Mouse (Mus musculus): ENCODE data around the gene Timmdc1.
A peak's percentile ranks its signal among the peaks of the same experiment; 100 is the strongest.
"Not testable (repeated sequence)": the region's sequence is repeated elsewhere in the genome, so short reads cannot be mapped to it uniquely, and the experiment has no call there.

Timmdc1 gene

DNA sequence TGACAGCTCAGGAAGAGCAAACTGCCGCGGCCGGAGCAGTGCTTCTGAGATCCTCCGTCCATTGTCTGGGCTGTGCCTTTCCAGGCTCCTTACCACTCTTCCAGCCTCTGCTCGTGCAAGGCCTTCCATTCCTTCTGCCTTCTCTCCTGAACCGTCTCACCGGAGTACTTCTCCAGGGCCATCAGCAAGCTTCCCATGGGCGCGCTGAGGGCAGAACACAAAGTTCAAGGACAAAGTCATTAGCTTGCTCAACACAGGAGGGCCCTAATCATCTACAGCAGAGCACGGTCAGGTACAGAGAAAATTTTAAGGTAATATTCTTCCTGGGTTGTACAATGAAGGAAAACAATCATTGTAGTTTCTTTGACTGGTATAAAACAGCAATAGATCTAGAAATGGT, 20.0 kb downstream of the Timmdc1 start:
- DNase-seq (ENCODE audit: extremely low spot score, low spot score) = no peak

DNA sequence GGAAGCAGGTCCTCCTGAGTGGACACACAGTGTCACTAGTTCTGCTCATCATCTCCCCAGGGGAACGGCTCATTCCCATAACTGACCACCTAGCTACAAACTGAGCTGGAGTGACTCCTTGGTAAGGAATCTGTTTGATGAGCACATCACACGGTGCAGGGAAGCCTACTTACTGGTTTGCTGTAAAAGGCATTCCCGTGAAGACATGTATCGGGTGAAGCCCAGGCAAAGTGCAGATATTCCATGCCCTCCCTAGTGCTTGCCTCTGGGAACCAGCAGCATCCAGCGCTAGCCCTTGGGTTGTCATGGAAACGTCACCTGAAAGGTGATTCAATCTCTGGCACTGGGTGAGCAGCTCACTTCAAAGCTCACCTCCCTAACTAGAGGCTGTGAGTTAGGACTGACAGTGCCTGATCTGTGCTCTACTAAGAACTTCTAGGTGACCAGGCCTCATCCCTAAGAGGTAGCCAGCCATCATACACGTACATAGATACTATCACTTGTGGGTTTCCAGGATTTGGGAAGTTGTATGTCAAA, 25.8 kb downstream of the Timmdc1 start:
- DNase-seq (ENCODE audit: extremely low spot score, low spot score) = no peak

DNA sequence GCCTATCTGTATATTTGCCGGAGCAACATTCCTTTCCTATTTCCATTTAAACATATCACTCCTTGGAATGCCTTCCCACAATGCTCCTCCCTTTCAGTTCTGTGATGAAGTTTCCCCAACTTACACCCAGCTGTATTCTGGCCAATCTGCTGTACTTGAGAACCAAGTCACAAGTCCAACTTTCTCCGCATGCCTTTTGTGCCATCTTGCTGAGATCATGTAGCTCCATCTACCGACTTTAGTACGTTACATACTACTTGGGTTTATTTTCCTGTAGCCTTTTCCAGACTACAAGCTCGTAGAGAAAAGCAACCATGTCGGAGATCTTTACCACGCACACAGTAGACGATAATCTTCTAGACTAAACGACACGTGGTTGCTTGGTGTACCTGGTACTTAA, 28.6 kb downstream of the Timmdc1 start:
- no peak for DNase-seq (ENCODE audit: extremely low spot score, low spot score)

DNA sequence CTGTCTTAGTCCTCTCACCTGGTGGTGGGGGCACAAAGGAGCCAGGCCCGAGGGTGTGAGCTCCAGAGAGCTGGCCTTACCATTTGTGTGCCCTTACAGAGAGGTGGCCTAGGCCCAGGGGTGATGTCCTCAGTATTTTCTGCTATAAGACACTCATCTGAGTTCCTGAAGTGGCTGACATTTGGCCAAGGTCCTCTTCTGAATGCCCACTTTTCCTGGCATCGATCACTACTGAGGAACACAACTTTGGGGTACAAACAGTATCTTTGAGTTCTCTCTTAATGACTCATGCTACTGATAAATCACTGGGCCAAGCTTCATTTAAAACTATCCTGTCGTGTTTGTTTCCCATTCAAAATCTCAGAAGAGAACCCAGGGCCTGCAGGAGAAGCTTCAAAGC, 29.9 kb downstream of the Timmdc1 start:
- no peak for DNase-seq (ENCODE audit: extremely low spot score, low spot score)

DNA sequence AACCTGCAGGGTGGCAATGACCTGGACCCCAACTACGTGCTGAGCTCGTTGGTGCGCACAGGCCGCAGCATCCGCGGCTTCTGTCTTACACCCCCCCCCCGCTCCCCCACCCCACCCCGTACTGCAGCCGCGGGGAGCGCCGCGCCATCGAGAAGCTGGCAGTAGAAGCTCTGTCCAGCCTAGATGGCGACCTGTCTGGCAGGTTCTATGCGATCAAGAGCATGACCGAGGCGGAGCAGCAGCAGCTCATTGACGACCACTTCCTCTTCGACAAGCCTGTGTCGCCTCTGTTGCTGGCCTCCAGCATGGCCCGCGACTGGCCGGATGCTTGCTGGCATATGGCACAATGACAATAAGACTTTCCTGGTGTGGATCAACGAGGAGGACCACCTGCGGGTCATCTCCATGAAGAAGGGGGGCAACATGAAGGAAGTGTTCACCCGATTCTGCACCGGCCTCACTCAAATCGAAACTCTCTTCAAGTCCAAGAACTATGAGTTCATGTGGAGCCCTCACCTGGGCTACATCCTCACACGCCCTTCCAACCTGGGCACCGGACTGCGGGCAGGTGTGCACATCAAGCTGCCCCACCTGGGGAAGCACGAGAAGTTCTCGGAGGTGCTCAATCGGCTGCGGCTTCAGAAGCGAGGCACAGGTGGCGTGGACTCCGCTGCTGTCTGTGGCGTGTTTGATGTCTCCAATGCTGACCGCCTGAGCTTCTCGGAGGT, 38.7 kb downstream of the Timmdc1 start:
- peak; percentile 26 for DNase-seq (ENCODE audit: extremely low spot score, low spot score)

DNA sequence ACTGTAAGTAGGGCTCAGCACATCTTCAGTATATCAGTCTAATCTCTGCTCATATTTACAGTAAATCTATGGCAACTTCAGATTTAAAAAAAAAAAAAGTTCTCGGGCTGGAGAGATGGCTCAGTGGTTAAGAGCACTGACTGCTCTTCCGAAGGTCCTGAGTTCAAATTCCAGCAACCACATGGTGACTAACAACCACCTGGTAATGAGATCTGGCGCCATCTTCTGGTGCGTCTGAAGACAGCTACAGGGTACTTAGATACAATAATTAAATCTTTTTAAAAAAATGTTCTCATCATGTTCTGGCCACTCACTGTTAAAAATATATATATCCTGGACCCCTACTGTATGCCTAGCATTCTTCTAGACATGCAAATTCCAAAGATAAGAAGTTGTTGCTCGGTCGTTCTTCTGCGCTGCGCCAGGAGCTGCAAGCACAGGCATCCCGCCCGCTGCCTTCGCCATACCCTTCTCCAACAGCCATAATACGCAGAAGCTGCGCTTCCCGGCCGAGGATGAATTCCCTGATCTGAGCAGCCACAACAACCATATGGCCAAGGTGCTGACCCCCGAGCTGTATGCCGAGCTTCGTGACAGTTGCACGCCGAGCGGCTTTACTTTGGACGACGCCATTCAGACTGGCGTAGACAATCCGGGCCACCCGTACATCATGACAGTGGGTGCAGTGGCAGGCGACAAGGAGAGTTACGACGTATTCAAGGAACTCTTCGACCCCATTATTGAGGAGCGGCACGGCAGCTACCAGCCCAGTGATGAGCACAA, 39.5 kb downstream of the Timmdc1 start:
- peak; percentile 33 for DNase-seq (ENCODE audit: extremely low spot score, low spot score)

DNA sequence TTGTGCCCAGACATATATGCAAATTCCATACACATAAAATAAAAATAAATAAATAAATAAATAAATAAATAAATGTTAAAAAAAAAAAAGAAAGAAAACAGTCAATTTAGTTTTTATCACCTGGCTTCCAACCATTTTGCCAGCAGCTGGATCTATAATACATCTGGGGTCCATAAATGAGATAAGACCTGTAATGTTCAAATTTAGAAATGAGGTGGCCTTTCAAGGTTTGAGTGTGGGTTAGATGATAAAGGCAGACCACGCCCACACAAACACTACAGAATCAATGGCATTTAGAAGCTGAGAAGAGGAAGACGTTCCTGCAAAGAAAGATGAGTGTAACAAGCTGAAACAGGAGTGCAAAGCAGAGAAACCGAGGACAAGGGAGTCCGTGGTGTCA, 41.1 kb downstream of the Timmdc1 start:
- DNase-seq (ENCODE audit: extremely low spot score, low spot score) = no peak

DNA sequence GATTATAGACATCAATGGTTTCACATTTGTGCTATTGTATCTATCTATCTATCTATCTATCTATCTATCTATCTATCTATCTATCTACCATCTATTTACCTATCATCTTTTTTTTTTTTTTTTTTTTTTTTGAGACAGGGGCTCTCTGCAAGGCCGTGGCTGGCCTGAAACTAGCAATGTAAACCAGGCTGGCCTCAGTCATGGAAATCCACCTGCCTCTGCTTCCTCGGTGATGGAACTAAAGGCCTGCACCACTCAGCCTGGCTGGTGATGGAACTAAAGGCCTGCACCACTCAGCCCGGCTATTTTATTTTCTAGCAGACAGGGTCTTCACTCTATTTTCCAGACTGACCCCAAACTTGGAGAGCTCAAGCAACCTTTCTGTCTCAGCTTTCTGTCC, 44.2 kb downstream of the Timmdc1 start:
- DNase-seq (ENCODE audit: extremely low spot score, low spot score) = no peak

DNA sequence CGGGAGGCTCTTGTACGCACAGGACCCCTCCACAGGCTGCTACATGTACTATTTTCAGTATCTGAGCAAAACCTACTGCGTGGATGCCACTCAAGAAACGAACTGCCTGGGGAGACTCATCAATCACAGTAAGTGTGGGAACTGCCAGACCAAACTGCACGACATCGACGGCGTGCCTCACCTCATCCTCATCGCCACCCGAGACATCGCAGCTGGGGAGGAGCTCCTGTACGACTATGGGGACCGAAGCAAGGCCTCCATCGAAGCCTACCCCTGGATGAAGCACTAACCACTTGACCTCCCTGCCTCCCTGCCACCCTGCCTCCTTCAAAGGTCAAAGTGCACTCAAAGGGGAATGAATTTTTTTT, 45.2 kb downstream of the Timmdc1 start:
- DNase-seq (ENCODE audit: extremely low spot score, low spot score) = not testable (repeated sequence)

DNA sequence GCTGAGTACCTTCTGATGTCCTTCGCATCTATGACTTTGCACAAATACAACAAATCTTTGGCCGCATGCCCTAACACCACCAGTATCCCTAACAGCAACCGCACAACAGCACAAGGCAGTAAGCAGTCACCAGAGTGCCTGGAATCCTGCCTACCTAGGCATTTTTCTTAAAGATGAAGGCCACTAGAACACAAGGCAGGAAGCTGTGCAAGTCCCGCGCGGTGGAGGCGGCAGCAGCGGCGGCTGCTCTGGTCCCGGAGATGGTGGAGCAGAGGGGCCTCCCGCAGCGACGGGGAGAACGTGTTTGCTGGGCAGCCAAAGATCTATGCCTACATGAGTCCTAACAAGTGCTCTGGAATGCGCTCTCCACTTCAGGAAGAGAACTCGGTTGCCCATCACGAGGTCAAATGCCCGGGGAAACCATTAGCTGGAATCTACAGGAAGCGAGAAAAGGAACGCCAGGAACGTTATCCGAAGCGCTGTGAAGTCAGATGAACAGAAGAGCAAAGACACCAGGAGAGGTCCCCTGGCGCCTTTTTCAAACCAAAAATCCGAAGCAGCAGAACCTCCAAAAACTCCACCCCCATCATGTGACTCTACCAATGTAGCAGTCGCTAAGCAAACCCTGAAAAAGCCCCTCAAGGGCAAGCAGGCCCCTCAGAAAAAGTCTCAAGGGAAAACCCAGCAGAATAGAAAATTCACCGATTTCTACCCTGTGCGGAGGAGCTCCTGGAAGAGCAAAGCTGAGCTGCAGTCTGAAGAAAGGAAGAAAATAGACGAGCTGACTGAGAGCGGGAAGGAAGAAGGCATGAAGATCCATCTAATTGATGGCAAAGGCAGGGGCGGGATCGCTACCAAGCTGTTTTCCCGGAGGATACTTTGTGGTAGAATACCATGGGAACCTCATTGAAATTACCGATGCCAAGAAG, 45.9 kb downstream of the Timmdc1 start:
- DNase-seq (ENCODE audit: extremely low spot score, low spot score) = peak; percentile 65

DNA sequence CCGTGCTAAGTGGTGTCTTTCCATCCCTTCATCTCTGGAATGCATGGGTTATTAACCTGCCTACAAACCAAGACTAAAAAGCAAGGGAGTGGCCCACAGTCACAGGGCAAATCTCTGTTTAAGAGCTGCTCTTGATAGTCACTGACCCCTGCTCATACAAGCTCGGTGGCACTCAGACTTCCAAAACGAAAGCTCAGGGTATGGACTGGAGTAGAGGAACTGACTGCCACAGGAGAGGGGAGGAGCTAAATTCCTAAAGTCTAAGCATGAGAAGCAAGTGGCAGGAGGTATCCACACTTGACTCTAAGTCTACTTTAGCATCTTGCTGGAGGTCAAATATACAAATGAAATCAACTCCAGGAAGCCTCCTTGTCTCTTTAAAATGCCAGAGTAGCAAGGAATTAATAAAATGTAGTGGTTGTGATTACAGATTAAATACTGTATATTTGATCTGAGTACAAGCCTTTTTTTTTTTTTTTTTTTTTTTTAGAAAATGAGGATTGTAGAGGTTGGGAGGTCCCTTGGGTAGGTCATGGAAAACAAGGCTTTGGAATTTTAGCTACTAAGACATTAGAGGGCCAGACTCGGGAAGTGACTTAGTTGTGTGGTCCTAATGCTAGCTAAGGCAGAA, 46.7 kb downstream of the Timmdc1 start:
- DNase-seq (ENCODE audit: extremely low spot score, low spot score) = no peak

DNA sequence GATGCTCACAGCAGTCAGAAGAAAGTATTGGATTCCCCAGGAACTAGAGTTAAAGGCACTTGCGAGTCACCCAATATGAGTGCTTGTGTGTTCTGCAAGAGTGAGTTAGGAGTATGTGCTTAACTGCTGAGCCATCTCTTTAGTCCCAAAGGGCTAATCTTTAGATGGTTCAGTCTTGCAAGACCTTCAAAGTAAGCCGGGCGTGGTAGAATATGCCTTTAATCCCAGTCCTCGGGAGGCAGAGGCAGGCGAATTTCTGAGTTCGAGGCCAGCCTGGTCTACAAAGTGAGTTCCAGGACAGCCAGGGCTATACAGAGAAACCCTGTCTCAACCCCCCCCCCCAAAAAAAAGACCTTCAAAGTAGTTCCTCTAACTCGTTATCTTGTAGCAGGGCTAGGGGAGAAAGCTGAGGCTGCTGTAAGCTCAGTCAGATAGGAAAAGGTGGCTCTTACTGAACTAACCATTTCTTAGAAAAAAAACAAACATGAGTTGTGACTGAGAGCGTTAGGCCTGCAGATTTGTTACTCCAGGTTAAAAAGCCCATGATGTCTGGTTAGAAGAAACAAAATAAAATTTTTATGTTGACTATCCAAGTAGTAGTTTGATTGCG, 47.7 kb downstream of the Timmdc1 start:
- no peak for DNase-seq (ENCODE audit: extremely low spot score, low spot score)

DNA sequence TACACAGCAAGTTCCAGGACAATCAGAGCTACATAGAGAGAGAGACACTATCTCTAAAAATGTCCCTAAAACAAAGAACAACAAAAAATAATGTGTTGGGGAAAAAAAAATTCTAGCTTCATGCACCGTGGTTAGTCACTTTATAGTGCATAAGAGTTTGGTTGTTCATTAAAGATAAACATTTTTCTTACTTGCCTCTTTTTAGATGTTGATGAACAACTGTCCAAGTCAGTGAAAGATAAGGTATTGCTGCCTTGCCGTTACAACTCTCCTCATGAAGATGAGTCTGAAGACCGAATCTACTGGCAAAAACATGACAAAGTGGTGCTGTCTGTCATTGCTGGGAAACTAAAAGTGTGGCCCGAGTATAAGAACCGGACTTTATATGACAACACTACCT, 48.8 kb downstream of the Timmdc1 start:
- DNase-seq (ENCODE audit: extremely low spot score, low spot score) = no peak

DNA sequence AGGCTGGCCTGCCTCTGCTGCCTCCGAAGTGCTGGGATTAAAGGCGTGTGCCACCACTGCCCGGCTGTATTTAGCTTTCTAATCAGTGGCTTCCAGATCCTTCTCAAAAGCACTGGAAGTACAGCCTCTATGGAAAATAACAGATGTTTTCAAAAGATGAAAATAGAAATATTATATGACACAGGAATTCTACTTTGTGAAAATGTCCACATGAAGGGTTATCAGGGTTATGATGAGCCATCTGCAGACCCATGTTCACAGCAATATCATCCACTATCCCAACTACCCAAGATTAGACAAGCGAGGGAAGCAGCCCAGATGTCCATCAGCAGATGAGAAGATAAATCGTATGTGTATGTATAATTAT, 50.0 kb downstream of the Timmdc1 start:
- DNase-seq (ENCODE audit: extremely low spot score, low spot score) = no peak

DNA sequence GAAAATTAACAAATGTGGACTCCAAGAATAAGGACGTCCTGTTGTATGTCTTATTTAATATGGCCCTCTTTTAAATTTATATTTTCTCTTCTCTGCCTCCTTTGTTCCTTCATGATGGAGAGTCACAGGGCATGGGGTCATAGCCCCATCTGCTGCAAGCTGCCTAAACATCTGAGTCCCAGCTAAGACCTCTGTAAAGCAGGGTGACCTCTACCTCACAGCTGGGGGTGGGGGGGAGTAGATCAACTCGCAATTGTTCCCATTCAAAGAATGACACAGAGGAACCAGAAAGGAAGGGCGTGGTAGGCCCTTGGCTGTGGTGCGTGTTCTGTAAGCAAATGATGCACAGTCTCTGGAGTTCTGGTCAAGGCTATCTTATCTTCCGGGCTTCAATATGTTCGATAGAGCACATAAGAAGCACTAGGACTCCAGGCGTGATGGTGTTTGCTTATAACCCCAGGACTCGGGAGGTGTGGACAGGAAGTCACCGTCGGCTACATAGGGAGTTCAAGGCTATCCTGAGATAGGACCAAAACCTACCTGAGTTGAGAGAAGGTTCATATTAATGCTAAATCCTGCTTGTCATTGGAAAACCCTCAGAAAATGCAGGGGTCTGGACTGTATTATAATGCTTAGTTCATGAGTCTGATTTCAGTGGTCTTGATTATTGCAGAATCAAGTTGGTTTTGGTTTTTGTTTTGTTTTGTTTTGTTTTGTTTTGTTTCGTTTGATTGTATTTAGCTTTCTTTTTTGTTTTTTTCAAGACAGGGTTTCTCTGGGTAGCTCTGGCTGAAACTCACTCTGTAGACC, 50.6 kb downstream of the Timmdc1 start:
- peak; percentile 28 for DNase-seq (ENCODE audit: extremely low spot score, low spot score)

DNA sequence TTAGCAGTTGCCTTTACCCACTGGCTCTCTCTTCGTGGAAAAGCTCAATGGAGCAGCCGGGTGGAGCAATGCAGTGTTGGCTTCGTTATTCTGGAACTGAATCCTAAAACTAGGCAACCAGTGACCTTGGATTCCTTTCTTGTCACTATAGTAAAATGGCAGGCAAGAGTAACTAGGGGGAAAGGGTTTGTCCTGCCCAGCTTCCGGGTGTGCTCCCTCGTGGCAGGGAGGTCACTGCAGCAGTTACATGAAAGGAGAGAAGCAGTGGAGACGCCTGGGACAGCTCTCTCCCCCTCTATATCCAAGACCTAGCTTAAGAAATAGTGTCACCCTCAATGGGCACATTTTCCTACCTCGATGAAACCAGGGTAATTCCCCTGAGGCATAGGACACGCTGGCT, 53.0 kb downstream of the Timmdc1 start:
- no peak for DNase-seq (ENCODE audit: extremely low spot score, low spot score)

DNA sequence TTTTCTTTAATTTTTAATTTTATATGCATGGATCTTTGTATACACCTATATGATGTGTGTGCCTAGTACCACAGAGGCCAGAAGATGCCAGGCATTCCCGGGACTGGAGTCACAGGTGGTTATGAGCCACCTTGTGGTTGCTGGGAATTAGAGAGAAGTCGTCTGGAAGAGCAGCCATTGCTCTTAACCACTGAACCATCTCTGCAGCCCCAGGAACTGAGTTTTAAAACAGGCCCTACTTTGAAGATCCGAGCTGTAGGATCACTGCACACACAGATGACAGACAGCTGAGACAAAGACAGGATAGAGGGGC, 53.8 kb downstream of the Timmdc1 start:
- no peak for DNase-seq (ENCODE audit: extremely low spot score, low spot score)

DNA sequence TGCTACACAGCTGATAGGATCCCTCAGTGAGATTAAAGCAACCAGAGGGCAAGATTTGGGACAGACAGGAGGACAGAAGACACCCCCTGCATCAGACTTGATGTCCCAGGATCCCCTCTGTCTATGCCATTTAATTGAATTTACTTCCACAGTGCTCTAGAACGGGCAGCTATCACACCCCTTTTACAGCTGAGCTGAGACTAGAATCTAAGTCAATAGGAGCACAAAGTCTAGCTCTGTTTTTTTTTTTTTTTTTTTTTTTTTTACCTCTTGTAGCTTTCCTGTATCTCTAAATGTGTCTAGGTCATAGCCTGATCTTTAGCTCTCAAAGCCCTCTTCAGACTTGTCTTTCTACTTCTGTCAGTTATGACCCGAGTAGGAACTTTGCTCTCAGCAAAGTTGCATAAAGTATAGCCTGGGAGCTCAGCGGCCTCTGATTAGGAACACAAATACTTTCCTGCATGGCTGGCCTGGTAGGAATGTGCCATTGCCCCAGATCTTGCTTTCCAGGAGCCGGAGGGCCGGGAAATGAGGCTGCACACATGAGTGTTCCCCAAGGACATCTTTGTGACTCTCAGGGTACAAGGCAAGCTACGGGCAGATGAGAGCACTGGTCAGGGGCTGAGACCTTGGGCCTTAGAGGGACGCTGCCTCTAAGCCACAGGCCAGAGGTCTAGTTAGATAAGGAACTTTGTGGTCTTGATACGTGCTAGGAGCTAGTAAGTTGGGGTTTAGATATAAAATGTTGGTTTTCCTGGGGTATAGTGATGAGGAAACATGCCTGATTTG, 54.4 kb downstream of the Timmdc1 start:
- no peak for DNase-seq (ENCODE audit: extremely low spot score, low spot score)
